Mouse (Mus musculus) heart, embryonic 13.5 days (tissue): ENCODE data around the gene 1110008P14Rik. TPM values are rescaled to one million over a fixed set of nuclear protein-coding genes. Genes with fewer than 3 reads are reported as not detected.

Source experiments
- ATAC-seq: fragments of 200-750 bp; cut with Nextera tagmentation; 2 replicates; pipeline ENCODE4 v1.8.0; 2017; ENCODE audit warnings: moderate TSS enrichment; ENCODE audit not compliant: insufficient number of reproducible peaks, low FRiP score, low TSS enrichment; ENCODE audit errors: extremely low read depth
- H3K27ac ChIP-seq: fragments of 300-500 bp; sonication (generic); replicated peaks from 2 replicates; pipeline ENCODE4 v1.5.1; 2015; ENCODE audit warnings: moderate library complexity, mild to moderate bottlenecking, inconsistent platforms
- H3K27me3 ChIP-seq: fragments of 300-500 bp; sonication (generic); replicated peaks from 2 replicates; pipeline ENCODE4 v1.6.1; 2015; ENCODE audit warnings: mild to moderate bottlenecking, inconsistent platforms
- H3K36me3 ChIP-seq: fragments of 300-500 bp; sonication (generic); 2 replicates; pipeline ENCODE4 v1.6.1; 2015; ENCODE audit warnings: mild to moderate bottlenecking, inconsistent platforms
- H3K4me1 ChIP-seq: fragments of 300-500 bp; sonication (generic); 2 replicates; pipeline ENCODE4 v1.6.1; 2015; ENCODE audit warnings: inconsistent platforms
- H3K4me2 ChIP-seq: fragments of 300-500 bp; sonication (generic); 2 replicates; pipeline ENCODE4 v1.6.1; 2015; ENCODE audit warnings: inconsistent platforms, mild to moderate bottlenecking, moderate library complexity
- H3K4me3 ChIP-seq: fragments of 300-500 bp; sonication (generic); 2 replicates; pipeline ENCODE4 v1.5.1; 2015; ENCODE audit warnings: moderate library complexity, mild to moderate bottlenecking, inconsistent platforms
- H3K9ac ChIP-seq: fragments of 300-500 bp; sonication (generic); 2 replicates; pipeline ENCODE4 v1.6.1; 2015; ENCODE audit warnings: inconsistent platforms, mild to moderate bottlenecking, moderate library complexity
- H3K9me3 ChIP-seq: fragments of 300-500 bp; sonication (generic); 2 replicates; pipeline ENCODE4 v1.6.1; 2016; ENCODE audit warnings: inconsistent platforms
- WGBS: fragments of 180-500 bp; shearing (Covaris S2); methylation state at CpG from one replicate; pipeline ENCODE4 v1.1.7; 2015; ENCODE audit warnings: mixed read lengths; 5-methylcytosine and 5-hydroxymethylcytosine counted together
- polyA plus RNA-seq: library from polyadenylated mRNA; unstranded; fragments of >200 nt; fragmentation: Nextera tagmentation; extraction: Ambion mirVana; gene quantifications from 2 replicates; pipeline ENCODE4 v1.2.1, GENCODE M21; 2015

1110008P14Rik gene
- polyA plus RNA-seq, 1 experiment from 2014 or later = 47.5 TPM

- Histone ChIP-seq H3K27ac (no peak overlapping the region), H3K4me3 (no peak overlapping the region), H3K36me3 (peaks cover 1% of the 10 kb centered on the region; the same call in 1 of the 2 replicates), H3K9ac (0 out of 2 replicates have a peak overlapping the region, but pooled peaks have one; percentile 19), H3K9me3 (no peaks in the 10 kb centered on the region), H3K4me2 (no peak overlapping the region), H3K4me1 (no peaks in the 10 kb centered on the region), H3K27me3 (no peaks in the 10 kb centered on the region)
- 61% methylated on average over 25 of the region's 25 CpGs for WGBS
- ATAC-seq = no peak
Observed at GRCm38 (mm10) chr2:32408429-32409424, 27.0 kb upstream of the 1110008P14Rik start.

GRCm38 (mm10) chr2:32407144-32407824 lies 25.5 kb upstream of the 1110008P14Rik start:
- H3K4me1 ChIP-seq = no peaks in the 10 kb centered on the region
- H3K36me3 ChIP-seq = peaks cover 10% of the 10 kb centered on the region
- 0 out of 2 replicates have a peak overlapping the region, but pooled peaks have one; percentile 7 for H3K9ac ChIP-seq
- H3K27me3 ChIP-seq = no peaks in the 10 kb centered on the region
- WGBS = 74% methylated on average over 7 of the region's 7 CpGs
- H3K4me2 ChIP-seq = no peak overlapping the region
- no peaks in the 10 kb centered on the region for H3K9me3 ChIP-seq
- no peak overlapping the region for H3K27ac ChIP-seq
- H3K4me3 ChIP-seq = no peak overlapping the region
- ATAC-seq = no peak

DNA sequence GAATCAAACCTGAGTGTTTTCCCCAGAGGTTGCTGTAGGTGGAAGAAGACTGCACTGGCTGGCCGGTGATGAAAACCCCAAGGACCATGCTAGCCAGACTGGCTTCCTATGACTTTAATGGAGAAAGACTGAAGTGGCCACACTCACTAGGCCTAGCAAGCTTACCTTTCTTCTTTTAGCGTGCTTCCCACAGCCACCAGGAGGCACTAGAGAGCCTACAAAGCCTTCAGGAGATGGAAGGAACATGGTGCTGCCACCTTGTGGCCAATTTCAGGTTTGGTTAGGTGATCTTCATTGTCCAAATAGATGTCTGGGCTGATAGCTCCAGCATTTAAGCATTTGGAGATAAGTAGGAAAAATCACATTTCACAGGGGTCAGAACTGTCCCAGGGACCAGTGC lies 22.9 kb upstream of the 1110008P14Rik start:
- Histone ChIP-seq H3K4me2 (no peak overlapping the region), H3K27me3 (no peaks in the 10 kb centered on the region), H3K9ac (no peak overlapping the region), H3K9me3 (no peaks in the 10 kb centered on the region), H3K4me3 (no peak overlapping the region), H3K4me1 (no peaks in the 10 kb centered on the region), H3K27ac (no peak overlapping the region), H3K36me3 (peaks cover 36% of the 10 kb centered on the region)
- WGBS = 12% methylated on average over 2 of the region's 2 CpGs
- no peak for ATAC-seq

DNA sequence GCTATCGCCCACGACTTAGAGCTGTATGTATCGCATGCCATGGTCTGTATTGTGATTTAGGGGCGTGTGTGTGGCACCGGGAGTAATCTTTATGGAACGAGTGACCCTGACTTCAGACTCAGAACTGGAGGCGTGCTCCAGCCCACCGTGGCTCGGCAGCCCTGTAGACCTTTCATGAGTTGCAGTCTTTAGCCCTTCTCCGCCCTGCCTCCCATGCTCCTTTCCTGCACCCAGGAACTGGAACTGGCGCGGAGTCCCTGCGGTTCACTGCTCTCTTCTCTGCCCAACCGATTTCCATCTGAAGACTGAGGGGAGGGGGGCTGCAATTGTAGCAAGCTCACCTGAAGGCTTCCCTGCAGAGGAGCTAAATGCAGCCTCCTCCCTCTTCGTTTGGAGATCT lies 15.0 kb upstream of the 1110008P14Rik start:
- peaks cover 25% of the 10 kb centered on the region for H3K4me1 ChIP-seq
- no peaks in the 10 kb centered on the region for H3K9me3 ChIP-seq
- 0% methylated on average over 15 of the region's 15 CpGs for WGBS
- no peaks in the 10 kb centered on the region for H3K27me3 ChIP-seq
- ATAC-seq = no peak
- H3K27ac ChIP-seq = peak overlapping the region; percentile 93
- peak overlapping the region; percentile 94 for H3K9ac ChIP-seq
- peak overlapping the region; percentile 96 for H3K4me2 ChIP-seq
- peaks cover 38% of the 10 kb centered on the region for H3K36me3 ChIP-seq
- peak overlapping the region; percentile 96 for H3K4me3 ChIP-seq

- Histone ChIP-seq H3K27me3 (no peaks in the 10 kb centered on the region), H3K36me3 (peaks cover 32% of the 10 kb centered on the region), H3K27ac (peak overlapping the region; percentile 93), H3K9me3 (no peaks in the 10 kb centered on the region), H3K4me2 (peak overlapping the region; percentile 96), H3K4me3 (peak overlapping the region; percentile 96), H3K4me1 (peaks cover 25% of the 10 kb centered on the region), H3K9ac (peak overlapping the region; percentile 94)
- ATAC-seq = peak; percentile 84
- WGBS = under 1% methylated on average over 59 of the region's 59 CpGs
Observed at GRCm38 (mm10) chr2:32395946-32396621, 14.3 kb upstream of the 1110008P14Rik start.

- Histone ChIP-seq H3K4me1 (peaks cover 25% of the 10 kb centered on the region), H3K36me3 (peaks cover 26% of the 10 kb centered on the region), H3K9me3 (no peaks in the 10 kb centered on the region), H3K27me3 (no peaks in the 10 kb centered on the region), H3K4me2 (peak within 1 kb of the TSS; percentile 96), H3K27ac (peak within 1 kb of the TSS; percentile 93), H3K9ac (peak within 1 kb of the TSS; percentile 94), H3K4me3 (peak within 1 kb of the TSS; percentile 96)
- WGBS = under 1% methylated on average over 31 of the region's 31 CpGs
- ATAC-seq = peak; percentile 84
Observed at GRCm38 (mm10) chr2:32395484-32395945, 13.8 kb upstream of the 1110008P14Rik start, which contains the start of gene Ptges2. TSS of gene Ptges2 (plus strand) at chr2:32395896.

DNA sequence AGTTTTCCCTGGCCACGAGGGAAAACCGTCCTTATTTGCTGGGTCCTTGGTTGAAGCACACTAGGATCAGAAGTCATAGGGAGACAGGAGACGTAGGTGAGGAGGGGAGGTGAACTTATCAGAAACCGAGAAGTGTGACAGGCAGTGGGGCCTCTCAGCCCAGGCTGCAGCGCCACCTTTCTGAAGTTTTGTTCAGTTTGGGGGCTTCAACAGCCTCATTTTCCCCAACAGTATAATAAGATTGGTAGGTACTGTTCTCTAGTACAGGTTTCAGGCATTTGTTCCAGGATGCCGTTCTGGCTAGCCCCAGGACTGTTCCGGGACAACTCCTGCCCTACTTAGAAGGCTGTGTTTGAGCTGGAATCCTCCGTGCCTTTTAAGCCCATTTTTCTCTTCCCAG lies 13.2 kb upstream of the 1110008P14Rik start:
- ATAC-seq = no peak
- Histone ChIP-seq H3K4me3 (peak overlapping the region; percentile 96), H3K4me2 (peak overlapping the region; percentile 96), H3K36me3 (peaks cover 20% of the 10 kb centered on the region), H3K9ac (peak overlapping the region; percentile 94), H3K9me3 (no peaks in the 10 kb centered on the region), H3K27me3 (no peaks in the 10 kb centered on the region), H3K27ac (peak overlapping the region; percentile 93), H3K4me1 (peaks cover 25% of the 10 kb centered on the region)
- WGBS = 3% methylated on average over 8 of the region's 8 CpGs

GRCm38 (mm10) chr2:32392063-32392462 lies 10.3 kb upstream of the 1110008P14Rik start:
- ATAC-seq = no peak
- 67% methylated on average over 5 of the region's 5 CpGs for WGBS
- no peaks in the 10 kb centered on the region for H3K36me3 ChIP-seq
- no peak overlapping the region for H3K9ac ChIP-seq
- H3K27me3 ChIP-seq = peaks cover 6% of the 10 kb centered on the region
- no peak overlapping the region for H3K4me3 ChIP-seq
- no peak overlapping the region for H3K4me2 ChIP-seq
- peaks cover 17% of the 10 kb centered on the region for H3K4me1 ChIP-seq
- no peak overlapping the region for H3K27ac ChIP-seq
- no peaks in the 10 kb centered on the region for H3K9me3 ChIP-seq

- H3K4me1 ChIP-seq = peaks cover 12% of the 10 kb centered on the region
- H3K4me3 ChIP-seq = no peak overlapping the region
- H3K9ac ChIP-seq = no peak overlapping the region
- no peak overlapping the region for H3K27ac ChIP-seq
- H3K27me3 ChIP-seq = peaks cover 14% of the 10 kb centered on the region
- H3K4me2 ChIP-seq = no peak overlapping the region
- 73% methylated on average over 8 of the region's 8 CpGs for WGBS
- no peak for ATAC-seq
- H3K36me3 ChIP-seq = no peaks in the 10 kb centered on the region
- H3K9me3 ChIP-seq = no peaks in the 10 kb centered on the region
Observed at GRCm38 (mm10) chr2:32390871-32391270, 9.1 kb upstream of the 1110008P14Rik start.

- H3K27me3 ChIP-seq = peaks cover 27% of the 10 kb centered on the region
- no peak overlapping the region for H3K9ac ChIP-seq
- H3K4me3 ChIP-seq = no peak overlapping the region
- no peak for ATAC-seq
- WGBS = 58% methylated on average over 2 of the region's 2 CpGs
- H3K36me3 ChIP-seq = no peaks in the 10 kb centered on the region
- H3K27ac ChIP-seq = no peak overlapping the region
- H3K9me3 ChIP-seq = no peaks in the 10 kb centered on the region
- no peak overlapping the region for H3K4me2 ChIP-seq
- H3K4me1 ChIP-seq = peaks cover 7% of the 10 kb centered on the region; the same call in 1 of the 2 replicates
Observed at GRCm38 (mm10) chr2:32389157-32389556, 7.4 kb upstream of the 1110008P14Rik start.
